ENCODE assay signal across 23 mouse cellular contexts in the genomic region with DNA sequence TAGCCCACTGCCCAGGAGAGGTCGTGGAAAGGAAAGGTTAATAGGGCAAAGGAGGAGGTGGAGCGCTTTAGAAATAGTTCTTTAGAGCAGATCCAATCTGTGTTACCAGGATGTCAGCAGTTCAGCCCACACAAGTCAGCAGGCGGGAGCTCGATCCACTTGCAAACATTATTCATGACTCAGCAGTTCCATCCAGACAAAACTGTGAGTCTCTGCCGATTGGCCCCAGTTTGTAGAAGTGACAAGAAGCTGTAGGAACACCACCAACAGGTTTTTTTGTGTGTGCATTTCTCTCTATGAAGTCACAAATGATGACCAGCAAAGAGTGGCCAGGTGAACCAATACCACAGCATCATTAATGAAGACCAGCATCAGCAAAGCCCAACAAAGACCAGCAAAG. TPM values are rescaled to one million over a fixed set of nuclear protein-coding genes. Genes with fewer than 3 reads are reported as not detected.
"Had no signal": no experiment of that assay in that cellular context is flagged by ENCODE, and none has a peak within 500 bp of the region (broad histone marks: within the 10 kb centered on the region; RNA-seq: fewer than 3 reads in every experiment).

No protein-coding gene starts in this region.

- H3K9me3 ChIP-seq: lung, embryonic 15.5 days; neural tube, embryonic 13.5 days; neural tube, embryonic 15.5 days had no signal

- H3K27me3 ChIP-seq: lung, embryonic 15.5 days; neural tube, embryonic 13.5 days; neural tube, embryonic 15.5 days had no signal

- H3K4me2 ChIP-seq: lung, embryonic 15.5 days; midbrain, embryonic 11.5 days; neural tube, embryonic 13.5 days; neural tube, embryonic 15.5 days had no signal

- H3K9ac ChIP-seq: liver, embryonic 14.5 days; lung, embryonic 15.5 days; neural tube, embryonic 13.5 days; neural tube, embryonic 15.5 days had no signal

- H3K36me3 ChIP-seq: lung, embryonic 15.5 days; neural tube, embryonic 13.5 days; neural tube, embryonic 15.5 days had no signal

- DNase-seq: lung, adult 2 months; lung, postnatal 14 days; lung, postnatal 36 days; midbrain, embryonic 14.5 days; retina, postnatal 1 day; right cerebral cortex, adult 18-20 months; right cerebral cortex, postnatal 25 days; right cerebral cortex, postnatal 4 days; spleen, adult 18-20 months; thymus, adult 18-20 months; thymus, postnatal 14 days; thymus, postnatal 4 days had no signal

- H3K27ac ChIP-seq: liver, embryonic 14.5 days; lung, embryonic 15.5 days; macrophage; neural tube, embryonic 13.5 days; neural tube, embryonic 15.5 days had no signal

- H3K4me1 ChIP-seq: lung, embryonic 15.5 days; neural tube, embryonic 13.5 days had no signal

- ATAC-seq: lung, postnatal 0 days; midbrain, embryonic 16.5 days had no signal

- H3K4me3 ChIP-seq: lung, embryonic 15.5 days; megakaryocyte, embryonic 14.5 days; myocyte; neural tube, embryonic 13.5 days; neural tube, embryonic 15.5 days had no signal

RNA-seq across cellular contexts. Expression of gene Slc44a5, which starts 28.1 kb away (rescaled TPM):
- total RNA-seq: megakaryocyte progenitor cell, adult 5-6 weeks had no signal
- polyA plus RNA-seq: lung, adult 2 months; macrophage; myocyte had no signal
